Mouse (Mus musculus) lung, postnatal 14 days (tissue): ENCODE measurements around the gene Gm11077.

Experiments used
- DNase-seq: peaks from one replicate; pipeline ENCODE4 v3.0.0; 2021

Gm11077 gene

DNA sequence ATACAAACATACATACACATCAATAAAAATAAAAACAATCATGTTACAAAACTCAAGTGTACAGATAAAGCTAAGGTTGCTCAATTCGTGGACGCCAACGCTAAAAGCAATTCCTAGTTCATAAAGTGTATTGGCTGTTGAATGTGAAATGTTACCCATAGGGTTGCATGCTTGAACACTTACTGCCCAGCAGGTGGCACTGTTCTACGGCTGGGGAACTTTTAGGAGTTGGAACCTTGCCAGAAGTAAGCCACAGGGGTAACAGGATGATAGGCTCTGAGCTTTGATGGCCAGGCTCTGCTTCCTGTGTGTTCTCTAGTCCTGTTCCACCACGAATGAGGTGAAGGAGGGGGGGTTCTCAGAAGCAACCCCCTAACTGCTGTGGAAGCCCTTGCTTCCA lies at the start of gene Gm11077:
Gm11077 (plus strand) TSS at position 13 of the 400 bp plus-strand sequence.
- no peak for DNase-seq

DNA sequence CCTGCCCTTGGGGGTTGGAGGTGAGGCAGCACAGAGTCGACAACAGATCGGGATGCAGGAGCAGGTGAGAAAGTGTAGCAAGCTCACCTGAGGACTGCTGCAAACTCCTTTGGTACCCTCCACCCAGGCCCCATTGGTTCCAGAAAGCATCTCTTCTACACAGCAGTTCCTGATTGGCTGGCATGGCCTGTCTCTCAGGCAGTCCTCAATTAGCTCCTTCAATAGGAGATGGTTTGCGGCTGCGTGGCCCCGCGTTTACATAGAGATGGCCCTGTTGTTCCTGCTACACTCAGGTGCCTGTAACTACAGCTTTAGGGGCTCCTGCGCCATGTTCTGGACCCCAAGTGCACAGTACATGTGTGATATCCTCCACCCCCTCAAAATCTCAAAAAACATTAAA lies 48.4 kb upstream of the Gm11077 start:
- no peak for DNase-seq

DNA sequence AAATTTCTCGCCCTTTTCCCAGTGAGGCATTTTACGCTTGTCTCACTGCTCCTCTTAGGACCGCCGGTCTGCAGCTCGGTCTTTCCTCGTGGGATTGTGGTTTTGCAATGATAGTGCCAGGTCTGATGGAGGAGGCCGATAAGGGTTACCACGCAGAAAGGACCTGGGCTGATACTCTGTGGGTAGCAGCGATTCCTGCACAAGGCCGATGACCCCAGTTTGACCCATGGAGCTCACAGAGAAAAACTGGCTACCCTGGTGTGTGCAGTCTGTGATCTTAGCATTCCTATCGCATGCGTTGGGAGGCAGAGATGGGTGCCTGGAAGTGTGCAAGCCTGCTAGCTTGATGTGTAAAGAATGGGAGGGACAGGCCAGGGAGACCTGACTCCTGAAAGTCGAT lies 46.3 kb upstream of the Gm11077 start:
- DNase-seq = no peak

DNA sequence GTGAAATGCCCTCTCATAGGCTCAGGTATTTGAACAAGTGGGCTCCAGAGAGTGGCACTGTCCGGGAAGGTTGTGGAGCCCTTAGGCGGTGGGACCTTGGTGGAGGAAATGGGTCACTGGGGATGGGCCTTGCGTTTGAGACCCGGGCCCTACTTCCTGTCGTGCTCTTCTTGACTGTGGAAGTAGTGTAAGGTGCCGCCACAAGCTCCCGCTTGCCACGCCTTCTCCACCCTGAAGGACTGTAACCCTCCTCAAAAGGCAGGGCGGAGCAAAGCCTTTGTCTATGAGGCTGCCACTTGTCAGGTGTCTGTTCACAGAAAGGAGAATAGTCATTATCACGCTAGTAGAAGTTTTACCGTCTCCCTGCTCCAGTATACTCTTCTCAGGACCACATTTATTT lies 44.7 kb upstream of the Gm11077 start:
- no peak for DNase-seq

DNA sequence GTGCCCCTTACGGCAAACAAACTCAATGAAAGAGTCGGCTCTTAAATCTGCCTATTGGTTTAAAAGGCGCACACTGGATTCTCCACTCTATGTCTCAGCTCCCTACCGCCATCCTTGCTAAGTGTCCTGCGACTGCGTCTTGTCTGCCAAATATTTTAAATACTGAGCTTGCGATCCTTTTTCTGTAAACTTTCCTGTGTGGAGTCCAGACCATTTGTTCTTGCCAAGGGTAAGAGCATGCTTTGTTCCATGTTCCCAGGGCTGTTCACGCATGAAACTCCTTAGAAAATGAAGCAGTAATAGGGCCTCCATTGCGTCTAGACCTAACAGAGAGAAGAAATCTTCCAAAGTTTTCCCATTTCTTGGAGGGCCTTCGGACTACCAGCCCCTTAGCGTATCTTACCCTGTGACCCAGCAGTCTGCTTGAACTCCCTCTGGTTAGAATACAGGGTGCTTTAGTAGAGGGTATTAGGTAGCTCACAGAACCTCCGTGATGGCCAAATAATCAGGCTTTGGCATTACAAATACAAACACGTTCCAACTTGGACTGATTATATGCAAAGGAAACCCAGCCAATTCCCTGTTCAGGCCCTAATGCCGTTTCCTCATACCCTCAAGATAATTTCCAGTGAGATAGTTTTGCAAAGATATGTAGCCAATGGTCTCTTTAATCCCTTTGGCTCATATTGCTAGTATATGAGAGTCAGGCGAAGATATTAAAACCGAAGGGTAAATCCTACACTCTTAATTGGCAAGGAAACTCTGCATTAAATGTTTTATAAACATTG lies 39.3 kb upstream of the Gm11077 start:
- DNase-seq = no peak

DNA sequence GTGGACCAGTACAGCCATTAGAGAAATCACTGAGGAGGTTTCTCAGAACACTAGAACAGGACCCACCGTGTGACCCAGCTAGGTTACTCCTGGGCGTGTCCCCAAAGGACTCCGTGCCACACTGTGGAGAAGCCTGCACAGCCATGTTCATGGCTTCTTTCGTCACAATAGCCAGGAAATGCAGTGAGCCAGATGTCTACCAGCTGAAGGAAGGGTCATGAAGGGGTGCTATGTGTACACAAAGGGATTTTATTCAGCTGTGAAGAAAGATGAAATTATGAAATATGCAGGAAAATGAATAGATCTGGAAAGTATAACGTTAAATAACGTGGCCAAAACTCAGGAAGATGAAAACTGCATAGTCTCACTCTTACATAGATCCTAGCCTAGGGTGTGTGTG lies 36.9 kb upstream of the Gm11077 start:
- no peak for DNase-seq

DNA sequence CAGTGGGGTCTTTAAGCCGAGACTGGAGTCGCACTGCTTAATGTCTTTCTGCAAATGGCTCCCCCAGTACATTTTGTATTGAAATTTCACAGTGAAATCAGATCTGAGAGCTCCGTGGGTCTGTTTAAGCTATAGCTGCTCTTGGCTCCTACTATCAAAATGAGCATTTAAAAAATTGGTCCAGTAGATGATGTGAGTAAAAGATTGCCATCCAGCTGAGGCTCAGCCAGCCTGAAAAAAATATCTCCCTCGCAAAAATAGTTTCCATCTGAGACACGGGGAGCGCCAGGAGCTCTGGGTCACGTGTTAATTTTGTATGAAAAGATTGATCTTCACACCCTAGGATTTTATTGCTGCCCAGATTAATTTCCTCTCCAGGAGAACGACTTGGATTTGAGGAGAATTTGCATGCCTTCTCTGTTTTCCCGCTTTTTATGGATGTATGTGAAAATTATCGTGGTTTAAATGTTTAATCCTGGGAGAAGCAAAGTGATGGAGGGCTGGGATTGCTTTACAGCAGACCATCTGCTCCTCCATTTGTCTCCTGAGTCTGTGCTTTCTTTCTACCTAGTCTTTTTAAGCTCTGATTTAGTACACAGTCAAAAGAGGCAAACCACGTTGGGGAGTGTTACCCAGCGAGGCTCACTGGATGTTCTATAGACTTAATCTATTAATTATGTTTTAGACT lies 32.7 kb upstream of the Gm11077 start:
- DNase-seq = no peak

DNA sequence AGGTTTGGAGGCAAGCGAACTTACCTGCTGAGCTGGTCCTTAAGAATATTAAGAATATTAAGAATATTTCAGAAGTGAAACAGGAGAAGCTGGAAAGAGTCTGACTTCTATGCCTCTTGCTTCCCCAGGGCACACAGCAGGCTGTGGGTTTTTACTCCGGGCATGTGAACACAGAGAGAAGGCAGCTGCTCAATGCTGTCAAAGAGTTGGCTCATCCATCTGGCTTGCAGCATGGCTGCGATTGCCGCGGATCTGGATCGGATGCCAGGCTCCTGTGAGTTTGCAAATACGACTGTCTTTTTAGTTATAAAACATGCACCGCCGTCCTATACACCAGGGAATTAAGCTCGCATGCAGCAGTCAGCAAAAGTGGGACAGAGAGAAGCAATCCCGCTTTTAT lies 31.1 kb upstream of the Gm11077 start:
- peak; percentile 43 for DNase-seq

DNA sequence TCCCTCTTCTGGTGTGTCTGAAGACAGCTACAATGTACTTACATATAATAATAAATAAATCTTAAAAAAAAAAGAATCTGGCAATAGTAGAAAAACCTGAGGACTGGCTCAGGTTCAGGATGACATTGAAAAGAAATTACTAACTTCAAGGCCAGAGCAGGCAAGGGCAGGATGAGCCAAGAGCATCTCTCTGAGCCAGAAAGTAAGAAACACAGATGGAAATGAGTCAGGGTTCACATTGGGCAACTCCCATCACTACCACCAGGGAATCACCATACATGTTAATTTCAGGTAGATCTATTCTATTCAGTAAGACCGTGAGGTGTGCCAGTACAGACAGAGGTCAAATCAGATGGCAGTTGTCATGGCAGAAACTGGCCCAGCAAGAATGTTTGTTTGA lies 30.5 kb upstream of the Gm11077 start:
- no peak for DNase-seq

DNA sequence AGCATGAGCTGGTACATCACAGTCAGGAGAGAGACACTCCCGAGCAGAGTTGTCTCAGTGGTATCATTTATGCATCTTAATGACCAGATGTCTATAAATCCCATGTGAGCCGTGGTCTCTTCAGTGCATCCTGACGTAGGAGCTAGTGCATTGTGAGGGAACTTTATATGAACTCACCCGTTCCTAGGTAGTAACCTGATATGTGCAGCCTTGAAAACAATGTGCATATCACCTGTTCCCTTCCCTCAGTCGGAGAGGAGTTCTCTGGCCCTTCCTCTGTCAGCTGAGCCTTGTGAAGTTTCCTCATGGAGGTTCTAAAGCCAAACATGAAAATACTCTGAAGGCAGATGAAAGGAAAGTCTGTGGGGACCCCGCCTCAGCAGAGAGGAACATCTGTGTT lies 27.8 kb upstream of the Gm11077 start:
- no peak for DNase-seq

DNA sequence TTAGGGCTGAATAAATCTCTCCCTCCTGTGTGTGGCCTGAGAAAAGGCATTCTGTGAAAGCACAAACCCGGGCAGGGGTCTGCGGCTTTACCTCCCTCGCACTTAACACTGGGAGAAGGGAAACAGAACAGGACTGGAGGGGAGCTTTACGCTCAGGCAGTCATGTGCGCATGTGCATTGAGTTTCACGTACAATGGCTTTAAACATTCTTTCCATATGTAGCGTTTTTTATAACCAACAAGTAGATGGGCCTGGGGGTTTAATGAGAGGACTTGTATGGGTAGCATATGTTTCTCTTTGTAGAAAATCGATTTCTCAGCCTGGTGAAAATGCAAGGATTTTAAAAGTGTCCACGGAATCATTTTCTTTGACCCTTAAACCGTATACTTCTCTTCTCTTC lies 24.0 kb upstream of the Gm11077 start:
- no peak for DNase-seq

DNA sequence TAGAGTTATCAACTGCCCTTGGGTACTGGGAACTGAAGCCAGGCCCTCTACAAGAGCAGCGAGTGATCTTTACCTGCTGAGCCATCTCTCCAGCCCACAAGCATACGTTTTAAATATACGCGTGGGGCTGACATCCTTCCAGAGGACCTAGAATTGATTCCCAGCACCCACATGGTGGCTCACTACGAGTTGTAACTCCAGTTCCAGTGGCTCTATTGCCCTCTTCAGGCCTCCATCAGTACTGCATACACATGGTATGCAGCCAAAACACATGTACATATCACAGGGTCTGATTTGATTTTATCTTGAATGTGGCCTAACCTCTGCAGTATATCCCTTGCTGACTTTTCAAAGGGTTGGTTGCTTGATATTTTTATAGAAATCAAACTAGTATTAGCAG lies 23.0 kb upstream of the Gm11077 start:
- no peak for DNase-seq

DNA sequence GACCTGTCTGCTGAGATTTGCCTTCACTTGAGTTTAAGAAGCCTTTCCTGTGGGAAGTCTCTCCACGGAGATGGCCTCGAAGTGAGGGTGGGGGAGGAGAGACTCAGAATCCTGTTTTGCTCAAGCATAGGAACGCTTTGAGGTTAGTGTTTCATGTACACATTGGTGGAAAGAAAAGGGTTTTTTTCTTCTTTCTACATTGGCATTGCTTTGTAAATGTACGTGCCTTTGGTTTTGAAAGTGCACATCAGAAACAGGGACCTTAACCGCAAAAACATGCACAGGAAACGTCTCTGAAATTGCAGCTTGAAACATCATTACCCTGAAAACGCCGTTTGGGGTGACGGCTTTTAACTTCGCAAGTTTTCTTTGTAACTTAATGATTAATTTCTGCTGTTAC lies 21.0 kb upstream of the Gm11077 start:
- no peak for DNase-seq

DNA sequence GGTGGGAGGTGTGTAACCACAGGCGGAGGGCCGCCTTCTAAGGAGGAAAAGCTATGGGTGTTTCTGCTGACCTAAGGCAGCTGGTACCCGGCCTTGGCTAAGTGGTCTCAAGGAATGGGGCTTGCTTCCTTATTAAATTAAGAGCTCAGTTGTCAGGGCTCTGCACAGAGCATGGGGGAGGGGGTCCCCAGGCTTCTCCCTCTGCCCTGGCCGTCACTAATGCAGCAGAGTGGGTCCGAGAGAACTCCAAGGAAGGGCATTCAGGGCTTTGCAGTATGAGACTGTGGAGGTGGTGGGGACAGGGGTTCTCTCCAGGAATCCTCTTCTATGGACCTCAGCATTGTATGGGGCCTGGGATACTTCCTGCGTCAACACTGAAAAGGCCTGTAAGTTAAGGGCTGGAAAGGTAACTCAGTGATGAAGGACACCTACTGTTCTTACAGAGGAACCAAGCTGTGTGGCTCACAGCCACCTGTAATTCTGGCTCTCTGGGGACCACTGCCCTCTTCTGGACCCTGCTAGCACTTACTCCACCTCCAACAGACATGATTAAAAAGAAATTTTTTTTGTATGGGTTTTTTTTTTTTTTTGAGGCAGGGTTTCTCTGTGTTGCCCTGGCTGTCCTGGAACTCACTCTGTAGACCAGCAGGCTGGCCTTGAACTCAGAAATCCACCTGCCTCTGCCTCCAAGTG lies 19.5 kb upstream of the Gm11077 start:
- DNase-seq = no peak

DNA sequence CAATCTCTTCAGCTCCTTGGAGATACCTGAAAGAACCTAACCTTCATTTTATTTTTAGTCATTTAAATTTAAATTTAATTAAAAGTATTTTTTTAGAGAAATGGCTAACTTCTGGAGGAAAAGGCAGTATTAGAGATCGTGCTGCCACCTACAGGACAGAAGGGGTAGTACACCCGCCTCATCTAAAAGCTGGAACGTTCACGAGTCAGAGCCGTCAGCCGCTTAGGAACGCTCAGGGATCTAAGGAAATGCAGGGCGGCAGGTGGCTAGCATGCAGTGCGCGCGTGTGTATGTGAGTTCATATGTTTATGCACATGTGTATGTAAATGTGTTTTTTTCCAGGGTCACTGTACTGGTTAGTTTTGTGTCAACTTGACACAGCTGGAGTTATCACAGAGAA lies 16.3 kb upstream of the Gm11077 start:
- DNase-seq = peak; percentile 79

DNA sequence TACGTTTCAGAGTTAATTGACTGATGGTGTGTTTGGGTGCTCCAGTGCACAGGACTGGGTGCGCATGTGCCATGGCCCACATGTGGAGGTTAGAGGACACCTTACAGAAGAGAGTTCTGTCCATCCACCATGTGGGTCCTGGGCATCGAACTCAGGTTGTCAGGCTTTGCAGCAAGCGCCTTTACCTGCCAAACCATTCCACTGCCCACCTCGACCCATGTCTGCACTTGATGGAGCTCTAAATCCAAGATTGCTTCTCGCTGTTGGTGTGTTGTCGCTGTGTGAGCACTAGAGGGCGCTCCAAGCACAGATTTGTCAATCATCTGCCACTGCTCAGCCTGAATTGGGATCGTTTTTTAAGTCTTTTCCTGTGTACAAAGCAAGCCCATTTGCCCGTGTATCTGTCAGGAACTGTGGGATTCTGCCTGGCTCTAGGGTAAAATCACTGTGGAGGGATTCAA lies 14.1 kb upstream of the Gm11077 start:
- DNase-seq = peak; percentile 83

DNA sequence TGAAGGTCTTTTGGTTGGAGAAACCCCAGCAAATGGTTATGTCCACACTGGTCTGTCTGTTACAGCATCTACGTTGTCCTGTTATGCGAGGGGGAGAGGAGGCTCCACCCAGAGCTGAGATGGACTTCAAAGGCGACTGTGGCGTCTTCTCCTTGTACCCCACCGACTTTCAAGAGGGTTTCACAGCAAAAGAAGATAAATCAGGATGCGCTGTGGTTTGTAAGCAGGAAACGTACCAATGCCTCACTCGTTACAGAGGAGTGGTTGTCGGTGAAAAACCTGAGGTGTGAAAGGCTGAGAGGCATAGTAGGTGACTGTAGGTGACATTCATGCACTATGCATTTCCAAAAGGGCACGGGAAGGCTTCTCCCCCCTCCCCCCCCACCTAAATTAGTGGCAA lies 7.0 kb upstream of the Gm11077 start:
- no peak for DNase-seq

DNA sequence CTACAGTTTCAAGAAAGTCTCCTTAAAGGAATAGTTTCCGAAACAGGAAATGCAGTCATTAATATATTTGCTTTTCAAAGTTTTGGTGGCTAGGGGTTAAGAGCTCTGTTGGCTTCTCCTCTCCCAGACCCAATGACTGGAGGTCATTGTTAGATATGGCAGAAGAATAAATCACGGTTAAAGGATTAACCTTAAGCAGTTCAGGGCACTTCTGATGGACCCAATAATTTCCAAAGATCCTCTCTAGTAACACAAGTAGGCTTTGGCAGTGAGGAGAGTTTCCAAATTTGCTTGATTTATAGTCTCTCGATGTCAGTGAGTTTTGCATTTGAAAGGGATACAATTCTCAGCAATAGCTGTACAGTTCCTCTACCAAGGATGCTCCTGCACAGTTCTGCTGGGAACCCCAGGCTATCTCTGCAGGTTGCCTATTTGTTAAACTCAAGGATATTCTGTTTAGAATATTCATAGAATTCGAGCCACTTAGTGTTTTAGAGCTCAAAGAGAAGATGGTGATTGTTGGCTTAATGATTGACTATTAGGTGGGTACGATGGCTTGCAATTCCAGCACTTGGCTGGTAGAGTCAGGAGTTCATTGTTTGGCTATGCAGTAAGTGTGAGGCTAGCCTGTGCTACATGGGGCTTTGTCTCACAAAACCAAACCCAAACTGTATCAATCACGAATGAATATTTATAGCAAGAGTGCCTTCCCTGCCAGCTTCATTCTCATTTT lies 1.8 kb downstream of the Gm11077 start:
- DNase-seq = no peak

DNA sequence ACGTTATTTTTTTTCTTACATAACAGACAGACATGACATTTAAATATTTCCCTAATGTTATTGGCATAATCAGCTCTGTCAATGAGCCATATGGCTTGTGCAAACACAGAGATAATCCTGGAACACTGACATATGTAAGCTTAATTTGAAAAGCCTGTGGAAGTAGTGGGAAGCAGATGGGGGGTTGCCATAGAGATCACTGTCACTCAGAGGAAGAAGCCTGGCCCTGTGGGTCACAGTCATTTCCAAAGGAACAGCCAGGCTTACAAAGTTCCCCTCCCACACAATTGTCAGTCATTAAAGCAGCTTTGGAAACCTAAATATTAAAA lies 2.3 kb downstream of the Gm11077 start:
- DNase-seq = no peak

DNA sequence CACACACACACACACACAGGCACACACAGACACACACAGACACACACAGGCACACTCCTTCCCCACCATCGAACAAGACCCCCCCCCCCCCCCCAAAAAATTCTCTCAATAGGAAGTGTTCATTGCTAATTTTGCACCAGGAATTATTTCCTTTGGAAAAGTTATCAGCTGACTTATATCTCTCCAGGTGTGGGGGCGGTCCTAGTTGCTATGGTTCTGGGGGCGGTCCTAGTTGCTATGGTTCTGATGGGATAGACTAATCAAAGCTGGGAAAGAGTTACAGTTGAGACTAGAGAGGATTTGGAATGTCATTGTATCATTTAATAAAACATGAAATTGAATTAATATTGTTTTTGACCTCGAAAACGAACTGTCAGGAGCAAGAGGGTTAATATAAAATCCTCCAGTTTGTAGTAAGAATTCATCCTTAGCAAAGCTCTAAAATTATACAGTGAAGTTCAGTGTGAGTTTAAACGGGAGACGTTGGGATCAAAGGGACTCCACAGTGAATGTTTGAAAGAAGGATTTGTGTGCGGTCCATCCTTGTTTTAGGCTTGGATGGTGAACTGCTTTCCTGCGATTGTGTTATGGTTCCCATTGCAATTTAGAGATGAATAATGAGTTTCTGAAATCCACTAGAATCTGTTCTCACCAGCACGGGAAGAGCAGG lies 4.0 kb downstream of the Gm11077 start:
- no peak for DNase-seq

DNA sequence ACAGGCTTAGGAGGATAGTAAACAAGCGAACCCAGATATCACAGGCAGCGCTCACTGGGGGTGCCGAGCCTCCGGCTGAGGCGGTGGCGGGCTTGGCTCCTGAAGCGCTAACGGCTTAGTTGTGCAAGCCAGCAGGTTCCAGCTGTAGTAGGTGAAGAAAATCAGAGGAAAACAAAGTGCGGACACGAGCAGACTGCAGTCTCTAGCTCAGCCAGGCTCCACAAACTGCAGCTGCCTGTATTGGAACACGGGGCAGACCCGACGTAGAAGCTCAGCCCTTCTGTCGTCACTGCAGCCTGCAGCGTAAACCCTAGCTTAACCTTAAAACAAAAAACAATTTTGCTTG lies 4.5 kb downstream of the Gm11077 start:
- DNase-seq = no peak

DNA sequence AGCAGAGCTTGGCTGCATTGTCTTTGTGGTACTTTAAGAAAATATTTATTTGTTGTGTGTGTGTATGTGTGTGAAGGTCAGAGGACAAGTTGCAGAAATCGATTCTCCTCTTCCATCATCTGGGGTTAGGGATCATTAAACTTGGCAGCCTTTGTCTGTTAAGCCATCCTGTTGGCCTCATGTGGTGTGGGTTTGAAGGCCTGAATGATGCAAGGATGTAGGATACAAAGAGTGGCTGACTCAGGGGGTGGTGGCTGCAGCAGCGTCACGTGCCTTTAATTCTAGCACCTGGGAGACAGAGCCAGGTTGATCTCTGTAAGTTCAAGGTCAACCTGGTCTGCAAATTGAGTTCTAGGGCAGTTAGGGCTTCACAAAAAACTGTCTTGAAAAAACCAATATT lies 16.5 kb downstream of the Gm11077 start:
- DNase-seq = no peak

DNA sequence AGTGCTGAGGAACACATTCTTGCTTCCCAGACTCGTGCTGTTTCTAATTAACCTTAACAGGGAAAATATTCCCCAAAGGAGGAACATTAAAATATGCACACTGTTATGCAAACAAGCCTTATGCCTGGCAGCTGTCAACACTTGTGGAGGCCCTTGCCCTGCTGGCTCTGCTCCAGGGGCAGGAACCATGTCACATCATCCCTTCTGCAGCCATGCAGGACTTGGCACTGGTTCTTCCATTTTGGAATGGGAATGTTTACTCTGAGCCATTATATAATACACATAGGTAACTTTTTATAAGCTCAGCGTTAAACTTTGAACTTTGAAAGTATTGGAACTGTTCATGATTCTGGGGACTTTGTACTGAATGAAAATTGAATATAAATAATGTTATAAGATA lies 18.5 kb downstream of the Gm11077 start:
- DNase-seq = no peak
